7 mouse cellular contexts compared by ENCODE assay signal in genomic region chr5:35795481-35796048, GRCm38 (mm10). TPM values are rescaled to one million over a fixed set of nuclear protein-coding genes. Genes with fewer than 3 reads are reported as not detected.
DNase-seq lines count a peak whose midpoint lies in the region; ATAC-seq and TF ChIP-seq lines count a peak whose summit lies in the region.

No protein-coding gene starts in this region.

- no peak overlapping the region for H3K9ac ChIP-seq in lung, embryonic 14.5 days

- no peaks in the 10 kb centered on the region for H3K36me3 ChIP-seq in G1E (replicated peaks)
- no peaks in the 10 kb centered on the region for H3K36me3 ChIP-seq in lung, embryonic 14.5 days (ENCODE audit: insufficient read depth)

- TF ChIP-seq CTCF in G1E (IDR thresholded peaks at IDR 0.05; ENCODE audit: low read depth, low read length) = peak; percentile 96
- TF ChIP-seq CTCF in bone marrow macrophage, adult 2 months (IDR thresholded peaks at IDR 0.05; ENCODE audit: low read depth, low read length) = peak; percentile 81
- peak; percentile 99 for TF ChIP-seq CTCF in lung, embryonic 14.5 days (IDR thresholded peaks at IDR 0.05; ENCODE audit: low read depth)

- H3K4me2 ChIP-seq in lung, embryonic 14.5 days = no peak overlapping the region

- no peak overlapping the region for H3K27ac ChIP-seq in bone marrow macrophage, adult 2 months (ENCODE audit: insufficient read depth, low read depth, low read length)
- H3K27ac ChIP-seq in lung, embryonic 14.5 days (ENCODE audit: low read depth) = peak overlapping the region; percentile 50; the same call in 1 of the 2 replicates

- peaks cover 2% of the 10 kb centered on the region; the same call in 1 of the 2 replicates for H3K27me3 ChIP-seq in G1E (ENCODE audit: insufficient read depth, low read length)
- peaks cover 3% of the 10 kb centered on the region; the same call in 1 of the 2 replicates for H3K27me3 ChIP-seq in lung, embryonic 14.5 days (ENCODE audit: insufficient read depth, low read length)

- 56% methylated on average over 7 of the region's 7 CpGs for WGBS in lung, embryonic 14.5 days

- no peak overlapping the region for H3K4me3 ChIP-seq in G1E (ENCODE audit: low read depth, low read length)
- H3K4me3 ChIP-seq in bone marrow macrophage, adult 2 months (ENCODE audit: insufficient read depth, low read length) = no peak overlapping the region
- no peak overlapping the region for H3K4me3 ChIP-seq in lung, embryonic 14.5 days (ENCODE audit: low read depth, low read length)

- no peaks in the 10 kb centered on the region for H3K4me1 ChIP-seq in G1E (ENCODE audit: insufficient read depth, low read depth, low read length)
- no peaks in the 10 kb centered on the region for H3K4me1 ChIP-seq in bone marrow macrophage, adult 2 months (ENCODE audit: control insufficient read depth, insufficient read depth, low read length)
- no peaks in the 10 kb centered on the region for H3K4me1 ChIP-seq in lung, embryonic 14.5 days (ENCODE audit: insufficient read depth)

- intact Hi-C loops in heart, postnatal 10 days (cut with DNase I) = loop anchor here (1.0 kb wide), 1 partner anchor 63 kb away; no protein-coding TSS in a partner anchor

- ATAC-seq in G1E (ENCODE audit: extremely low read depth, insufficient number of reproducible peaks, low FRiP score, poor library complexity, severe bottlenecking) = no peak
- 0 out of 2 replicates have a peak, but pooled peaks have one; percentile 53 for ATAC-seq in erythroid progenitor cell, adult 5-6 weeks (replicated peaks; ENCODE audit: low FRiP score, poor library complexity, severe bottlenecking)
- ATAC-seq in lung, embryonic 14.5 days (ENCODE audit: insufficient read depth) = peak; percentile 75

- no peak for TF ChIP-seq POLR2A in bone marrow macrophage, adult 2 months (IDR thresholded peaks at IDR 0.05; ENCODE audit: borderline replicate concordance, low read depth, low read length)

- peak; percentile 66 for DNase-seq in G1E (ENCODE audit: low spot score)
- DNase-seq in heart, postnatal 10 days = peak; percentile 84
- peak; percentile 72 to 77 for DNase-seq in kidney, postnatal 4 days
- peak; percentile 86 for DNase-seq in lung, embryonic 14.5 days
- DNase-seq in retina, postnatal 7 days (ENCODE audit: low read depth, low spot score) = peak; percentile 46

- H3K9me3 ChIP-seq in G1E (replicated peaks) = no peaks in the 10 kb centered on the region
- no peaks in the 10 kb centered on the region for H3K9me3 ChIP-seq in lung, embryonic 14.5 days (ENCODE audit: low read depth, low read length)

RNA-seq across cellular contexts. Expression of gene Ablim2, which starts 37.9 kb away (rescaled TPM):
- total RNA-seq in G1E (2014; fragmentation: Nextera tagmentation) (not detected in 2 replicates), G1E (2017) (0.16 and 0.70 TPM in 2 replicates)
- polyA plus RNA-seq in G1E (2012) = not detected in 2 replicates
- 3.4 and 5.6 TPM in 2 replicates for polyA plus RNA-seq in bone marrow macrophage, adult 2 months (2012; ENCODE audit: insufficient read depth, insufficient read length, missing spikeins)
- not detected in 2 replicates for total RNA-seq in erythroid progenitor cell, adult 5-6 weeks (2015; ENCODE audit: low replicate concordance)
- total RNA-seq in erythroid progenitor cell, adult 5-6 weeks (2017; ENCODE audit: low replicate concordance) = not detected in 2 replicates
- total RNA-seq in heart, postnatal 10 days (2021) = 10 to 100 TPM in 1 of 2 experiments, 1 to 10 TPM in 1; 9.9 to 12.6 TPM
- 0.36 and 0.45 TPM in 2 replicates for polyA plus RNA-seq in lung, embryonic 14.5 days (2014; fragmentation: Nextera tagmentation; extraction: Ambion mirVana)

RNA-seq across cellular contexts. Expression of gene Sh3tc1, which starts 55.8 kb away (rescaled TPM):
- total RNA-seq in G1E (2014; fragmentation: Nextera tagmentation) (not detected in 2 replicates), G1E (2017) (0.05 TPM in 1 of 2 replicates, not detected in the other)
- polyA plus RNA-seq in G1E (2012) = 0.01 TPM in 1 of 2 replicates, not detected in the other
- 18.2 and 23.0 TPM in 2 replicates for polyA plus RNA-seq in bone marrow macrophage, adult 2 months (2012; ENCODE audit: insufficient read depth, insufficient read length, missing spikeins)
- 0.36 TPM in 1 of 2 replicates, not detected in the other for total RNA-seq in erythroid progenitor cell, adult 5-6 weeks (2015; ENCODE audit: low replicate concordance)
- total RNA-seq in erythroid progenitor cell, adult 5-6 weeks (2017; ENCODE audit: low replicate concordance) = 0.90 and 1.6 TPM in 2 replicates
- total RNA-seq in heart, postnatal 10 days (2021) = 10 to 100 TPM; 14.7 to 17.4 TPM
- polyA plus RNA-seq in lung, embryonic 14.5 days (2014; fragmentation: Nextera tagmentation; extraction: Ambion mirVana) = 8.7 and 10.6 TPM in 2 replicates

Comparison
In these comparisons a context has a peak if more than half of its experiments do, and no peak if none do; other contexts are left out.
1. RNA of gene Ablim2, which starts 37.9 kb away (total RNA-seq): 9.9 to 12.6 TPM in heart, postnatal 10 days; 0.16 to 0.70 TPM in G1E and not detected in erythroid progenitor cell, adult 5-6 weeks; every median in the first group is over 4 times any median in the second.
2. RNA of gene Sh3tc1, which starts 55.8 kb away (total RNA-seq): 14.7 to 17.4 TPM in heart, postnatal 10 days; 0.36 to 1.6 TPM in erythroid progenitor cell, adult 5-6 weeks and 0.05 TPM in G1E; every median in the first group is over 4 times any median in the second.
3. Peak in every context shown above with its lines, with median percentiles within 50 percentile points of each other: DNase-seq and CTCF ChIP-seq.